Mouse (Mus musculus): ENCODE results near the gene Ttll10. TPM values are rescaled to one million over a fixed set of nuclear protein-coding genes. Genes with fewer than 3 reads are reported as not detected.

Gene Ttll10
- polyA plus RNA-seq, 1 experiment: 3.5 TPM

GRCm38 (mm10) chr4:156069701-156070100, 10.5 kb upstream of the Ttll10 start:
- H3K4me1 ChIP-seq (replicated peaks; ENCODE audit: control insufficient read depth, insufficient read depth, low read length): peaks cover 48% of the 10 kb centered on the region
- H3K27me3 ChIP-seq (ENCODE audit: control insufficient read depth, insufficient read depth, low read length): no peaks in the 10 kb centered on the region
- DNase-seq: no peak
- WGBS: 78% methylated on average over 8 of the region's 8 CpGs
- TF ChIP-seq POLR2A (IDR thresholded peaks at IDR 0.05; ENCODE audit: control insufficient read depth, extremely low read depth, insufficient read depth, low read length, poor library complexity) (no peak), CTCF (IDR thresholded peaks at IDR 0.05; ENCODE audit: borderline replicate concordance, control insufficient read depth, extremely low read depth, insufficient read depth, low read length, poor library complexity) (no peak)
- peak overlapping the region; percentile 26 for H3K4me3 ChIP-seq (ENCODE audit: control insufficient read depth, insufficient read depth, low read length)
- H3K36me3 ChIP-seq (ENCODE audit: control insufficient read depth, insufficient read depth, low read length): no peaks in the 10 kb centered on the region
- peak overlapping the region; percentile 100 for H3K27ac ChIP-seq (ENCODE audit: control insufficient read depth, insufficient read depth, low read length)

GRCm38 (mm10) chr4:156067256-156067949, 8.2 kb upstream of the Ttll10 start:
- no peak overlapping the region for H3K4me3 ChIP-seq (ENCODE audit: control insufficient read depth, insufficient read depth, low read length)
- H3K27me3 ChIP-seq (ENCODE audit: control insufficient read depth, insufficient read depth, low read length): no peaks in the 10 kb centered on the region
- 68% methylated on average over 5 of the region's 5 CpGs for WGBS
- H3K4me1 ChIP-seq (replicated peaks; ENCODE audit: control insufficient read depth, insufficient read depth, low read length): peaks cover 54% of the 10 kb centered on the region
- DNase-seq: no peak
- peak overlapping the region; percentile 81 for H3K27ac ChIP-seq (ENCODE audit: control insufficient read depth, insufficient read depth, low read length)
- TF ChIP-seq POLR2A (IDR thresholded peaks at IDR 0.05; ENCODE audit: control insufficient read depth, extremely low read depth, insufficient read depth, low read length, poor library complexity) (no peak), CTCF (IDR thresholded peaks at IDR 0.05; ENCODE audit: borderline replicate concordance, control insufficient read depth, extremely low read depth, insufficient read depth, low read length, poor library complexity) (no peak)
- H3K36me3 ChIP-seq (ENCODE audit: control insufficient read depth, insufficient read depth, low read length): no peaks in the 10 kb centered on the region

GRCm38 (mm10) chr4:156065156-156065894, 6.1 kb upstream of the Ttll10 start:
- no peak for TF ChIP-seq POLR2A (IDR thresholded peaks at IDR 0.05; ENCODE audit: control insufficient read depth, extremely low read depth, insufficient read depth, low read length, poor library complexity)
- TF ChIP-seq CTCF (IDR thresholded peaks at IDR 0.05; ENCODE audit: borderline replicate concordance, control insufficient read depth, extremely low read depth, insufficient read depth, low read length, poor library complexity): no peak
- Histone ChIP-seq H3K4me1 (replicated peaks; ENCODE audit: control insufficient read depth, insufficient read depth, low read length) (peaks cover 39% of the 10 kb centered on the region), H3K4me3 (ENCODE audit: control insufficient read depth, insufficient read depth, low read length) (no peak overlapping the region), H3K27me3 (ENCODE audit: control insufficient read depth, insufficient read depth, low read length) (no peaks in the 10 kb centered on the region), H3K36me3 (ENCODE audit: control insufficient read depth, insufficient read depth, low read length) (no peaks in the 10 kb centered on the region), H3K27ac (ENCODE audit: control insufficient read depth, insufficient read depth, low read length) (no peak overlapping the region)
- WGBS: 94% methylated on average over 10 of the region's 10 CpGs
- DNase-seq: no peak

GRCm38 (mm10) chr4:156064510-156064897, 5.3 kb upstream of the Ttll10 start:
- Histone ChIP-seq H3K27ac (ENCODE audit: control insufficient read depth, insufficient read depth, low read length) (no peak overlapping the region), H3K4me3 (ENCODE audit: control insufficient read depth, insufficient read depth, low read length) (no peak overlapping the region), H3K36me3 (ENCODE audit: control insufficient read depth, insufficient read depth, low read length) (no peaks in the 10 kb centered on the region), H3K27me3 (ENCODE audit: control insufficient read depth, insufficient read depth, low read length) (no peaks in the 10 kb centered on the region), H3K4me1 (replicated peaks; ENCODE audit: control insufficient read depth, insufficient read depth, low read length) (peaks cover 33% of the 10 kb centered on the region)
- TF ChIP-seq CTCF (IDR thresholded peaks at IDR 0.05; ENCODE audit: borderline replicate concordance, control insufficient read depth, extremely low read depth, insufficient read depth, low read length, poor library complexity): no peak
- no peak for TF ChIP-seq POLR2A (IDR thresholded peaks at IDR 0.05; ENCODE audit: control insufficient read depth, extremely low read depth, insufficient read depth, low read length, poor library complexity)
- no peak for DNase-seq
- WGBS: 93% methylated on average over 9 of the region's 9 CpGs

GRCm38 (mm10) chr4:156063861-156064509, 4.8 kb upstream of the Ttll10 start:
- no peaks in the 10 kb centered on the region for H3K27me3 ChIP-seq (ENCODE audit: control insufficient read depth, insufficient read depth, low read length)
- TF ChIP-seq CTCF (IDR thresholded peaks at IDR 0.05; ENCODE audit: borderline replicate concordance, control insufficient read depth, extremely low read depth, insufficient read depth, low read length, poor library complexity) (no peak), POLR2A (IDR thresholded peaks at IDR 0.05; ENCODE audit: control insufficient read depth, extremely low read depth, insufficient read depth, low read length, poor library complexity) (no peak)
- peaks cover 28% of the 10 kb centered on the region for H3K4me1 ChIP-seq (replicated peaks; ENCODE audit: control insufficient read depth, insufficient read depth, low read length)
- no peak for DNase-seq
- 86% methylated on average over 4 of the region's 4 CpGs for WGBS
- no peak overlapping the region for H3K27ac ChIP-seq (ENCODE audit: control insufficient read depth, insufficient read depth, low read length)
- no peak overlapping the region for H3K4me3 ChIP-seq (ENCODE audit: control insufficient read depth, insufficient read depth, low read length)
- no peaks in the 10 kb centered on the region for H3K36me3 ChIP-seq (ENCODE audit: control insufficient read depth, insufficient read depth, low read length)

- H3K36me3 ChIP-seq (ENCODE audit: control insufficient read depth, insufficient read depth, low read length): no peaks in the 10 kb centered on the region
- no peak for DNase-seq
- H3K27me3 ChIP-seq (ENCODE audit: control insufficient read depth, insufficient read depth, low read length): no peaks in the 10 kb centered on the region
- 80% methylated on average over 10 of the region's 10 CpGs for WGBS
- no peak overlapping the region for H3K27ac ChIP-seq (ENCODE audit: control insufficient read depth, insufficient read depth, low read length)
- H3K4me3 ChIP-seq (ENCODE audit: control insufficient read depth, insufficient read depth, low read length): no peak overlapping the region
- TF ChIP-seq CTCF (IDR thresholded peaks at IDR 0.05; ENCODE audit: borderline replicate concordance, control insufficient read depth, extremely low read depth, insufficient read depth, low read length, poor library complexity) (no peak), POLR2A (IDR thresholded peaks at IDR 0.05; ENCODE audit: control insufficient read depth, extremely low read depth, insufficient read depth, low read length, poor library complexity) (no peak)
- peaks cover 6% of the 10 kb centered on the region for H3K4me1 ChIP-seq (replicated peaks; ENCODE audit: control insufficient read depth, insufficient read depth, low read length)
Observed at GRCm38 (mm10) chr4:156059713-156060112, 499 bp upstream of the Ttll10 start.

All from thymus, adult 2 months (tissue).